Mouse (Mus musculus): ENCODE data around the gene Ccdc85b. TPM values are rescaled to one million over a fixed set of nuclear protein-coding genes. Genes with fewer than 3 reads are reported as not detected.
A peak's percentile ranks its signal among the peaks of the same experiment; 100 is the strongest.

Ccdc85b gene
- polyA plus RNA-seq, 1 experiment, result 2.2 TPM

DNA sequence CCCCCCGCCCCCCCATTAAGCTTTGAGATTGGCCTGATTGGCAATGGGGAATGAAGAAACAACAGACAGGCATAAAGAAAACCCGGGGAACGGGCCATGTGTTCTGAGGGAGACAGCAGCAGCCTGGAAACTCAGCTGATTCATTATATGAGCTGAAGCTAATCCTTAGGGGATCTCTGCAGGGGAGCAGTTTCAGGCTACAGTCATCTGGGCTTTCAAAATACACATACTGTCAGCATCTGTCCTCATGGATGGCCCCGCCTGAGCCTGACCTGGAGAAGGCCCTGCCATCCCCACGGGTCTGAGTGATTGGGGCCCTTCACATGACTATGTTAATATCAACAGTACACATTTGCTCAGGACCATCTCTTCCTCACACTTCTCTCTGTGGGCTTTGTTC lies 14.2 kb upstream of the Ccdc85b start:
- Histone ChIP-seq H3K4me1 (ENCODE audit: control insufficient read depth, insufficient read depth, insufficient read length, low read length) (no peaks in the 10 kb centered on the region), H3K27ac (replicated peaks; ENCODE audit: low read depth, low read length) (no peak overlapping the region), H3K4me3 (ENCODE audit: insufficient read depth, low read depth, low read length) (no peak overlapping the region)

DNA sequence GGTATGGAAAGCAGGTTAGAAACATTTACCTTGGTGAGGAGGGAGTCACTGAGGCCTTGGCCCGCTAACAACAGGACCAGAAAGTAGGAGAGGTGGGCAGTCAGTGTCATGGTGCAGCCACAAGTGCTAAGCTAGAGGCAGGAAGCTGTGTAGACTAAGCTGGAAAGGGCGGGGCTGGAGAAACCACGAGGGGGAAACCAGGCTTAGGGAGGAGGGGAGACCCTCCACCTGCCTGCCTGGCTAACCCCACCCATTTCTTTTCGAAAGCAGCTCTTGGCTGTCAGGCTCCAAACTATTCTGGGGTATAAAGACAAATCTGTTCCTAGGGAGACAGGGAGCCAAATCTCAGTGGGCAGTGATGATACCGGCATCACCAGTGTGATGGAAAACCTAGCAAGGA lies 10.7 kb upstream of the Ccdc85b start, which contains the start of gene Ctsw:
TSS of gene Ctsw (minus strand) at position 134 of the 400 bp plus-strand sequence.
- Histone ChIP-seq H3K4me3 (ENCODE audit: insufficient read depth, low read depth, low read length) (no peak within 1 kb of the TSS), H3K4me1 (ENCODE audit: control insufficient read depth, insufficient read depth, insufficient read length, low read length) (peaks cover 5% of the 10 kb centered on the region; the same call in 1 of the 2 replicates), H3K27ac (replicated peaks; ENCODE audit: low read depth, low read length) (no peak within 1 kb of the TSS)

DNA sequence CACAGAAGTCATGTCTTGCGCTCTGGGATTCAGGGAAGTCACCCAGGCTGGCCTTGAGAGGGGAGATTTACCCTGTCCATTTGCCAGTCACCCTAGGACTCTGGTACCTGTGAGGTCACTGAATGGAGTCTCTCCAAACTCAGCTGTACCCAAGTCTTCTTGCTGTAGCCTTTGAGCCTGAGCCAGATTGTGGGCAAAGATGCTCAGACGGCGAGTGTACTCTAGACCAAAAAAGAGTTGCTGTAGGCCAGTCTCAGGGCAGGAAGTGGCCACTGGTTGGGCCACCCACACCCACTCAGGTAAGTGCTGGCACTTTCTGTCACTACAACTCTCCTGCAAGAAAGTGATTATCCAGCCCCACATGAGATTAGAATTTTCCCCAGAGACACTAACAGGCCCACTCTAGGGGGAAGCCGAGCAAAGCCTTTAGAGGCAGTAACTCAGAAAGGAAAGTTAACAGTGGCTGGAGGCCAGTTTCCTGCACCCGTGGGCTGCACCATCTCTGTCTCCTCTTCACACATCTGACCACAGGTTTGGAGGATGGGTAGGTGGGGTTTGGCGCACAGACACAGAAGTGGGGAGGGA lies 9.3 kb upstream of the Ccdc85b start:
- Histone ChIP-seq H3K4me1 (ENCODE audit: control insufficient read depth, insufficient read depth, insufficient read length, low read length) (peaks cover 5% of the 10 kb centered on the region; the same call in 1 of the 2 replicates), H3K4me3 (ENCODE audit: insufficient read depth, low read depth, low read length) (no peak overlapping the region), H3K27ac (replicated peaks; ENCODE audit: low read depth, low read length) (no peak overlapping the region)

DNA sequence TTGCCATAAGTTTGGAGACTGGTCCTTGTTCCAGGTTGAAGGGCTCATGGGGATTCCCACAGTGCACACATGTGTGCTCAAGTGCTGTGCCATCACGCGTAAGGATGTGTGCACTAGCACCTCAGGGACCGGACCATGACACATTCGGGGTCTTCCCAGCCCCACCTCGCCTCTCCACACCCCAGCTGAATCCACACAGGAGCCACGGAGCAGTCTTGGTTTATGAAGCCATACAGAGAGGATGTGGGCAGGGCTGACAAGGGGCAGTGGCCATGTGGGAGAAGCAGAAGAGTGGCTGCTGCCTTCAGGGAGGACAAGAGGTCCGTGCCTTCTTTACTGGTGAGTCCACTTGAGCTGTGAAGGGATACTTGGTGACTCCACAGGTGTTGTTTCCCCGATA lies 7.3 kb upstream of the Ccdc85b start:
- H3K4me1 ChIP-seq (ENCODE audit: control insufficient read depth, insufficient read depth, insufficient read length, low read length), result peaks cover 5% of the 10 kb centered on the region; the same call in 1 of the 2 replicates
- H3K4me3 ChIP-seq (ENCODE audit: insufficient read depth, low read depth, low read length), result no peak overlapping the region
- H3K27ac ChIP-seq (replicated peaks; ENCODE audit: low read depth, low read length), result no peak overlapping the region

DNA sequence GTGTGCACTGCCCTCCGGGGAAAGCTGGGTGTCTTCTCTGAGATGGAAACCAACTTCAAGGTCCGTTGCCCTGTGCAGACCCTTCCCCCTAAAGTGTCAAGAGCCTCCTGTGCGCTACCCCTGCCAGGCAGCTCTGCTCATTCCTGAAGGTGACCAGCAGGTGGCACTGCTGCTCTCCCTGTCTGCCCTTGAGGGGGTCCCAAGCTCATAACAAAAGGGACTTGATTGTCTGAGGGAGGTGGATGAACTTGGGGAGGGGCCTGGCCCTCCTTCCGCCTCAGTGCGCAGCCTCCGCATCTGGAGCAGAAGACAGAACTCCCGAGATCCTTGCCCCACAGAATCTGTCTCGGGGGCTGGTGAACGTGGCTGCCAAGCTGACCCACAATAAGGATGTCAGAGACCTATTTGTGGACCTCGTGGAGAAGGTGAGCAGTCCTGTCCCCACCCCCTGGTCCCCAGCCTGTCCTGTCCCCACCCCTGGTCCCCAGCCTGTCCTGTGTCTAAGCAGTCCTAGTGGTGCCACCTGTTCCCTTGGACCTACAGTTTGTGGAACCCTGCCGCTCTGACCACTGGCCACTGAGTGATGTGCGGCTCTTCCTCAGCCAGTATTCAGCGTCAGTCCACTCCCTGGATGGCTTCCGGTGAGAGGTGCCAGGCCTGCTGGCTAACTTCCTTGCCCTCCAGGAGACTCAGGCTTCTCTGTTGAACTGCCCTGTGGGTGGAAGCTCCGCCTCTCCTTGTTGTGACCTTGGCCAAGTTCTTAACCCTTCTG lies 6.3 kb upstream of the Ccdc85b start:
- Histone ChIP-seq H3K4me3 (ENCODE audit: insufficient read depth, low read depth, low read length) (no peak overlapping the region), H3K27ac (replicated peaks; ENCODE audit: low read depth, low read length) (peak overlapping the region; percentile 32; the same call in 1 of the 2 replicates), H3K4me1 (ENCODE audit: control insufficient read depth, insufficient read depth, insufficient read length, low read length) (peaks cover 5% of the 10 kb centered on the region; the same call in 1 of the 2 replicates)

DNA sequence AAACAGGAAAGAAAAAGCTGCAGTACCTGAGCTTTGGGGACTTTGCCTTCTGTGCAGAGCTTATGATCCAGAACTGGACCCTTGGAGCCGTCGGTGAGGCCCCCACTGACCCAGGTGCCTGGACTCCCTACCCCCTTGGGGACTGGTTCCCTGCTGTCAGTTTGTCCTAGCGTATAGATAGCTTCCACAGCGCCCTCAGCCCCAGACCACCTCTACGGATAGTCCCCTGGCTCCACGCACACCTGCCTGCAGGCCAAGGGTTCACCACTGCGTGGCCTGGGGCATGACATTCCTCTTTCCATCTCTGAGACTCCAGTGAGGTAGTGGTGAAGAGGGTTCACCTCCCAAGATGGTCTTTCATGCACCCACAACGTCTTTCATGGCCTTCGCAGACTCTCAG lies 5.5 kb upstream of the Ccdc85b start:
- Histone ChIP-seq H3K27ac (replicated peaks; ENCODE audit: low read depth, low read length) (no peak overlapping the region), H3K4me3 (ENCODE audit: insufficient read depth, low read depth, low read length) (no peak overlapping the region), H3K4me1 (ENCODE audit: control insufficient read depth, insufficient read depth, insufficient read length, low read length) (peaks cover 5% of the 10 kb centered on the region; the same call in 1 of the 2 replicates)

DNA sequence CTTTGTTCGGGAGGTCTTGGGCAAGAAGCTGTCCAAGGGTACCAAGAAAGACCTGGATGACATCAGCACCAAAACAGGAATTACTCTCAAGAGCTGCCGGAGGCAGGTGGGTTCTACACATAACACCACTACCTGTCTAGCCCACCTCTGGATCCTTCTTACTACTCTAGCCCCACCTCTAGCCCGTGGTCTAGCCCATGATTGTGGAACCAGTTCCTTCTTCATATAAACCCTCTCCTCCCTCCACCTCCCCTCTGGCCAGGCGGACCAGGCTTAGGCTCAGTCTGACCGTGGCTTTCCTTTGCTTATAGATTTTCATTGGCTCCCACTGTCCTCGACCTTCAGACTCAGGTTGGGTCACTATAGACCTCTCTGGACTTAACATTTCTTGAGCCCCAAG lies 3.7 kb upstream of the Ccdc85b start:
- Histone ChIP-seq H3K27ac (replicated peaks; ENCODE audit: low read depth, low read length) (no peak overlapping the region), H3K4me1 (ENCODE audit: control insufficient read depth, insufficient read depth, insufficient read length, low read length) (peaks cover 5% of the 10 kb centered on the region; the same call in 1 of the 2 replicates), H3K4me3 (ENCODE audit: insufficient read depth, low read depth, low read length) (peak overlapping the region; percentile 76)

DNA sequence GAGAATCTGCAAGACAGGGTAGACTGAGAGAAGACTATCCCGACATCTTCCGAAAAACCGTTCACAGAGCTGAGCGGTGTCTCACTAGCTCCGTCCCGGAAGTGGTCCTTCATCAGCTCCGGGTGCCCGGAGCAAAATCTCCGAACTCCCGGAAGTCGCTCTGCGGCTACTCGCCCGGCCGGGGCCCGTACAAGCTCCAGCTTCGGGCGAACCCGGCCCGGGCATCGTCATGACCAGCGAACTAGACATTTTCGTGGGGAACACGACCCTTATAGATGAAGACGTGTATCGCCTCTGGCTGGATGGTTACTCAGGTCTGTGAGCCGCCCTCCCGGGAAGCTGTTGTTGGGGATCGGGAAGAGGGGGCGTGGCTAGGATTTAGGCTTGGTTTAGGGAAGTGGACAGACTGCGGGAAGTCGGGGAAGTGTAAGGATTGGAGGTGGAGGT lies 2.8 kb upstream of the Ccdc85b start, which contains the start of gene Fibp:
TSS of gene Fibp (plus strand) at position 151 of the 447 bp plus-strand sequence.
- Histone ChIP-seq H3K27ac (replicated peaks; ENCODE audit: low read depth, low read length) (peak within 1 kb of the TSS; percentile 86), H3K4me3 (ENCODE audit: insufficient read depth, low read depth, low read length) (peak within 1 kb of the TSS; percentile 76), H3K4me1 (ENCODE audit: control insufficient read depth, insufficient read depth, insufficient read length, low read length) (peaks cover 5% of the 10 kb centered on the region; the same call in 1 of the 2 replicates)

DNA sequence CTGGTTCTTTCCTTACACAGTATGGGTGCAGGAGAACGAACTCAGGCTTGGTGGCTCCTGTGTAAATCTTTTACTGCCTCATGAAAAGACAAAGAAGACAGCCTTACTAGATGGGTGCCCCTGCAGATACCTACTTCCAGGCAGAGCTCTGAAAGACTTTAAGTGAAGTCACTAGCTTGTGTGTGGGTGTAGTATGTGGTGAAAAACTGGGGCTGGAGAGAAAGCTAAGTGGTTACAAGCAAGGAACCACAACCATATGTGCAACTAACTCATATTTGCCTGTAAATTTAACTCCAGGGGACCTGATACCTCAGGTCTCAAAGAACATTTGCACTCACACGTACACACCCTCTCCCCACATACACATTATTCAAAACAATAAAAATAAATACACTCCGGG lies 2.2 kb upstream of the Ccdc85b start:
- no peak overlapping the region for H3K27ac ChIP-seq (replicated peaks; ENCODE audit: low read depth, low read length)
- H3K4me1 ChIP-seq (ENCODE audit: control insufficient read depth, insufficient read depth, insufficient read length, low read length), result peaks cover 5% of the 10 kb centered on the region; the same call in 1 of the 2 replicates
- peak overlapping the region; percentile 76; the same call in 1 of the 2 replicates for H3K4me3 ChIP-seq (ENCODE audit: insufficient read depth, low read depth, low read length)

DNA sequence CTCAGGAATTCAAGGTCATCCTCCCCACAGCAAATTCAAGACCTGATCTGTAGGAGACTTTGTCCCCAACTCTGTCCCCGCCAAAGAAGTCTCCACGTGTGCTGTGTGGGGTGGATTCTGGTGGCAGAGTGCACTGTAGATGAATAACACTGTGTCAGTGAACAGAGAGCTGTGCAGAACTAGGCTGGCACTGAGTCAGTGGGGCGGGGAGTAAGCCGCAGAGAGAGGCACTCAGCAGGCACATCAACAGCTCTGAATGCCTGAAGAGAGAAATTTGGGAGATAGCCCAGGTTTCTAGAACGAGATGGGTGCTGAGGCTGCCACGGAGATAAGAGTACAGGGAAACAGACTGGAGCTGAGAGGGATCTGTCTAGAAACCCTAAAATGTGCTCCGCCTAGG lies 1.3 kb upstream of the Ccdc85b start:
- H3K27ac ChIP-seq (replicated peaks; ENCODE audit: low read depth, low read length), result peak overlapping the region; percentile 96
- no peaks in the 10 kb centered on the region; the same call in 1 of the 2 replicates for H3K4me1 ChIP-seq (ENCODE audit: control insufficient read depth, insufficient read depth, insufficient read length, low read length)
- no peak overlapping the region for H3K4me3 ChIP-seq (ENCODE audit: insufficient read depth, low read depth, low read length)

DNA sequence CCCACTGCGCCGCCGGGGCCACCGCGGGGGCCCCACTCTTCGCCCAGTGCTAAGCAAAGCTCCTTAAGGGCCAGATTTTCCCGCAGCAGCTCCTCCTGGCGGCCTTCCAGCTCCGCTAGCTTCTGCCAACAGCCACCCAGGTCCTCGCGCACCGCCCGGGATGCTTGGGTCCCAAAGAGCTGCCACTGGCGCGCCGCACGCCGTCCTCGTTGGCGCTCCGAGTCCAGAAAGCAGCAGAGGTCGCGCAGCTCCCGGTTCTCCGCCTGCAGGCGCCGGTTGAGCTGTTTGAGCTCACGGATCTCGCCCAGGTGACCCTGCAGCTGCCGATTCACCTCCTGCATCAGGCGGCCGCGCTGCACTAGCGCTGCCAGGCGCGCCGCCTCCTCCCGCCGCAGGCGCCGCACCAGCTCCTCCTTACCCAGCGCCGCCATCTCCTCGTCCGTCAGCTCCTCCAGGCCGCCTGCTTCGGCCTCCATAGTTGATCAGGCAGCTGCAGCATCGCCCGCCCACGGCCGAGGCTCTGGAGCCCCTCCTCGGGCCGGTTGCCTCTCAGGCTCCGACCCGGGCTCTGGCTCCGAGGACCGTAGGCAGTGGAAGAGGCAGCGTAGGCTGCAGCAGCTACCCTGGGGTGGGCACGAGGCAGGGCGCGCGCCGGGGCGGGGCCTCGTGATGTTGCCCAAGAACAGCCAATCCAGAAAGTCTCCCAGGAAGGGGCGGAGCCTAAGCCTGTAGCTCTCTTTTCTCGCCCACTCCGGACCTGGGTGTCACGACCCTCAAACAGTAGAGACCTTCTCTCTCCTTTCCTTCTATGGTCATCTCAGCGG lies 560 bp downstream of the Ccdc85b start:
- H3K27ac ChIP-seq (replicated peaks; ENCODE audit: low read depth, low read length), result peak overlapping the region; percentile 96
- peaks cover 2% of the 10 kb centered on the region for H3K4me1 ChIP-seq (ENCODE audit: control insufficient read depth, insufficient read depth, insufficient read length, low read length)
- peak overlapping the region; percentile 86 for H3K4me3 ChIP-seq (ENCODE audit: insufficient read depth, low read depth, low read length)

DNA sequence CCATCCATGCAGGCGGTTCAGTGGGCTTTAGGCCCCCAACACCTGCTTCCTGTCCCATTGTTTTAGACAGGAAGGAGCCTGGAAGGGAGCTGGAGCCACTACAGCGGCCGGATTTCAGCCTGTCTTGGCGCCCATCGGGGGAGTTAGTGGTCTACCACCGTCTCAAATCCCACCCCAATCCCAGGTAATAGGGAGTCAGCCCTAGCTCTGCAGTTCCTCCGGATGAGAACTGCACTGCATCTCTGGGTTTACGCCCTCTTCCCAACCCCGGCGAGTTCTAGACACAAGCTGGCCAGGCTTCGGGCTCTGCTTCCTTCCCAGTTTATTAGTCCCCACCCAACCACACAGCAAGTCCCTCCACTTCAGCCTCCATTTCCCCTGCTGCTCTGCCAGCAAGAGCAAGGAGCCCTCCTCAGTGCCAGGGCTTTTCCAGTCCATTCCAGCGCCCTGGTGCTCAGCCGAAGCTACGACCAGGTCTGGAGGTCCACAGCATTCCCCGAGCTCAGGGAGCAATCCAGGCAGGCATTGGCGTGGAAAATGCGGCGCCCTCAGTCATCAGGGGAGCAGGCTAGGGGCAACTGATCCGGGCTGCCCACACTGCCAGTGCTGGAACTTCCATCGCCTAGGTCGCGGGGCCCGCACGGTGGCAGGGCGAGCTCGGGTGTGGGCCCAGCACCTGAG lies 1.3 kb downstream of the Ccdc85b start:
- peaks cover 2% of the 10 kb centered on the region for H3K4me1 ChIP-seq (ENCODE audit: control insufficient read depth, insufficient read depth, insufficient read length, low read length)
- peak overlapping the region; percentile 86 for H3K4me3 ChIP-seq (ENCODE audit: insufficient read depth, low read depth, low read length)

DNA sequence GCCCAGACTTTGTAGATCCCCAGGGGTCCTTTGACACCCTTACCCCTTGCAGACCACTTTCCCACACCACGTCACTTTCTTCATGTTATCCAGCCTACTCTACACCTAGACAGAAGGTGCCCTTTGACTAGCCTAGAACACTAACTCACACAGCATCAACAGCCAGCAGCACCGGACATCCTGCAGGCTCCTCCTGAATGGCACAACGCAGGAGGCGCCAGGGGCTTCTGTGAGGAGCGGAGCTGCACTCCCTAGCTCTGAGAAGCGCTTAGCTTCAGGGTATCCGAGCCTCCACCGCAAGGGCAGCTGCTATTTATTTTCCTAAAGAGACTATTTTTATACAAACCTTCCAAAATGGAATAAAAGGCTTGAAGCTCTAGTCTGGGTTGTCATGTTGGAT lies 2.1 kb downstream of the Ccdc85b start:
- Histone ChIP-seq H3K4me3 (ENCODE audit: insufficient read depth, low read depth, low read length) (peak overlapping the region; percentile 86), H3K4me1 (ENCODE audit: control insufficient read depth, insufficient read depth, insufficient read length, low read length) (peaks cover 2% of the 10 kb centered on the region), H3K27ac (replicated peaks; ENCODE audit: low read depth, low read length) (peak overlapping the region; percentile 84)

More for the DNA sequence above, 1.3 kb downstream of the Ccdc85b start:
- H3K27ac ChIP-seq (replicated peaks; ENCODE audit: low read depth, low read length), result peak overlapping the region; percentile 96

DNA sequence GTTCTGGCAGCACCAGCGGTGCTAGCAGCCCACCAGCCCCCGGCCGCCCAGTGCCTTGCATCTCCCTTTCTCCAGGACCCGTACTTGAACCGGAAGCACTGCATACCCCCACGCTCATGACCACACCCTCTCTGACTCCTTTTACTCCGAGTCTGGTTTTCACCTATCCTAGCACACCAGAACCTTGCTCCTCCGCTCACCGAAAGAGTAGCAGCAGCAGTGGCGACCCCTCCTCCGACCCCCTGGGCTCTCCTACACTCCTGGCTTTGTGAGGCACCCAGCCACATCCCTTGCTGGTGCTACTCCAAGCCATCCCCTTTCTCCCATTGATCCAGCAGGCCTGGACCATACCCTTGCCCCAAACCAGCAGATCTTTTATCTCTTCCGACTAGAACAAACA lies 2.7 kb downstream of the Ccdc85b start:
- peak overlapping the region; percentile 84; the same call in 1 of the 2 replicates for H3K27ac ChIP-seq (replicated peaks; ENCODE audit: low read depth, low read length)
- H3K4me3 ChIP-seq (ENCODE audit: insufficient read depth, low read depth, low read length), result peak overlapping the region; percentile 86
- peaks cover 2% of the 10 kb centered on the region for H3K4me1 ChIP-seq (ENCODE audit: control insufficient read depth, insufficient read depth, insufficient read length, low read length)
